Mouse (Mus musculus) lung, embryonic 14.5 days (tissue): Measurements from ENCODE around the gene Guca2b. TPM values are rescaled to one million over a fixed set of nuclear protein-coding genes. Genes with fewer than 3 reads are reported as not detected.

Experiments used
- ATAC-seq: fragments of 200-750 bp; cut with Nextera tagmentation; 2 replicates; pipeline ENCODE4 v1.8.0; 2017; ENCODE audit warnings: mild to moderate bottlenecking, moderate TSS enrichment, moderate library complexity; ENCODE audit not compliant: insufficient read depth
- DNase-seq: peaks from one replicate; pipeline ENCODE4 v3.0.0-alpha.2; 2015
- H3K27ac ChIP-seq: fragments of 300-500 bp; sonication (generic); 2 replicates; pipeline ENCODE4 v1.5.1; 2014; ENCODE audit warnings: low read depth, mild to moderate bottlenecking, moderate library complexity
- H3K27me3 ChIP-seq: fragments of 300-500 bp; sonication (generic); 2 replicates; pipeline ENCODE4 v1.6.1; 2014; ENCODE audit warnings: low read length, control low read depth; ENCODE audit not compliant: insufficient read depth
- H3K36me3 ChIP-seq: fragments of 300-500 bp; sonication (generic); 2 replicates; pipeline ENCODE4 v1.6.1; 2014; ENCODE audit warnings: control low read depth; ENCODE audit not compliant: insufficient read depth
- H3K4me1 ChIP-seq: fragments of 300-500 bp; sonication (generic); 2 replicates; pipeline ENCODE4 v1.6.1; 2014; ENCODE audit warnings: antibody characterized with exemption, control low read depth; ENCODE audit not compliant: insufficient read depth
- H3K4me2 ChIP-seq: fragments of 300-500 bp; sonication (generic); 2 replicates; pipeline ENCODE4 v1.6.1; 2014; ENCODE audit warnings: mild to moderate bottlenecking
- H3K4me3 ChIP-seq: fragments of 300-500 bp; sonication (generic); 2 replicates; pipeline ENCODE4 v1.5.1; 2014; ENCODE audit warnings: low read depth, low read length
- H3K9ac ChIP-seq: fragments of 300-500 bp; sonication (generic); 2 replicates; pipeline ENCODE4 v1.6.1; 2014
- H3K9me3 ChIP-seq: fragments of 300-500 bp; sonication (generic); 2 replicates; pipeline ENCODE4 v1.6.1; 2016; ENCODE audit warnings: low read depth, low read length, control low read depth
- CTCF ChIP-seq: IDR thresholded peaks from 2 replicates; pipeline ENCODE4 v1.5.1; 2016; ENCODE audit warnings: antibody characterized with exemption, low read depth
- WGBS: fragments of 180-500 bp; shearing (Covaris S2); extraction: QIAGEN DNeasy Blood & Tissue Kit; methylation state at CpG from one replicate; pipeline ENCODE4 v1.1.7; 2014; 5-methylcytosine and 5-hydroxymethylcytosine counted together
- polyA plus RNA-seq: library from polyadenylated mRNA; unstranded; fragments of >200 nt; fragmentation: Nextera tagmentation; extraction: Ambion mirVana; gene quantifications from 2 replicates; pipeline ENCODE4 v1.2.1, GENCODE M21; 2014

Guca2b gene
- polyA plus RNA-seq, 1 experiment from 2014 or later = not detected

- H3K4me2 ChIP-seq = no peak overlapping the region
- no peak overlapping the region for H3K27ac ChIP-seq
- H3K9me3 ChIP-seq = no peaks in the 10 kb centered on the region
- DNase-seq (no peak), ATAC-seq (no peak)
- H3K9ac ChIP-seq = no peak overlapping the region
- WGBS = 83% methylated on average over 3 of the region's 3 CpGs
- no peaks in the 10 kb centered on the region for H3K36me3 ChIP-seq
- no peak for TF ChIP-seq CTCF
- H3K4me3 ChIP-seq = no peak overlapping the region
- no peaks in the 10 kb centered on the region for H3K27me3 ChIP-seq
- no peaks in the 10 kb centered on the region; the same call in 1 of the 2 replicates for H3K4me1 ChIP-seq
These were observed 9.4 kb upstream of the Guca2b start for GRCm38 (mm10) chr4:119668185-119668584.

DNA sequence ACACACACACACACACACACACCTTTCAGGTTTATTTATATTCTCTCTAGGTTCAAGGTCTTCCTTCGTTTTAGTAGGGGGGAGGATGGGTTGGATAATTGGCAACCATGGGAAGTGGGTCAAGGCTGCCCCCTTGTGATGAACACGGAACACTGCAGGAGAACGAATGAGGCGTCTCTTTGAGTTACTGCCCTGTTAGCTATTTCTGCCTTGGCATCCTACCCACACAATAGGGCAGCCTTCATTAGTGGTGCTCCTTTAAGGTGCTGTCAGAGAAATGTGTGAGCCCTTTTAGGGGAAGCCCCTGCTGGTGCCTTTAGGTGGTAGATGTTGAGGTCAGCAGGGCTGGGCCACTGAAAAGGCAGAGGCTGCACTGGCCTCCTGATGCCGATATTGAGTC lies 8.7 kb upstream of the Guca2b start:
- Histone ChIP-seq H3K36me3 (no peaks in the 10 kb centered on the region), H3K4me3 (no peak overlapping the region), H3K4me1 (no peaks in the 10 kb centered on the region; the same call in 1 of the 2 replicates), H3K9ac (no peak overlapping the region), H3K27ac (no peak overlapping the region), H3K27me3 (no peaks in the 10 kb centered on the region), H3K4me2 (no peak overlapping the region), H3K9me3 (no peaks in the 10 kb centered on the region)
- no peak for ATAC-seq
- TF ChIP-seq CTCF = peak; percentile 76
- peak; percentile 58 for DNase-seq
- WGBS = 27% methylated on average over 5 of the region's 5 CpGs

DNA sequence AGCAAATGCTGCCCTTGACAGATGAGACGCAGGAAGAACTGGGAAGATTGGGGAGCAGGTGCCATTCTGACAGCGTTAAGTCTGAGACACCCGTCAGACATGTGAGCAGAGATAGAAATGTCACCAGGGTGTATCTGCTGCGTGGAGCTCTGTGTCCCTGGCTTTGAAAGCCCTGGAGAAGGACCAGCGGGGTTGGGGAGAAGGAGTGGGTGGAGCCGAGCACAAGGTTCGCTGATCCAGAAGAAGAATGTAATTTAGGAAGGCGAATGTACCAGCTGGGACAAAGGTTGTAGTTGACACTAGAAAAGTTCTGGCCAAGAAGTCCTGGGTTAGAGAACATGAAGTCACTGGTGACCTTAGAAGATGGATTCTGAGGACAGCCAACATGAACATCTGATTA lies 7.4 kb upstream of the Guca2b start:
- WGBS = 28% methylated on average over 8 of the region's 8 CpGs
- H3K4me1 ChIP-seq = no peaks in the 10 kb centered on the region; the same call in 1 of the 2 replicates

DNA sequence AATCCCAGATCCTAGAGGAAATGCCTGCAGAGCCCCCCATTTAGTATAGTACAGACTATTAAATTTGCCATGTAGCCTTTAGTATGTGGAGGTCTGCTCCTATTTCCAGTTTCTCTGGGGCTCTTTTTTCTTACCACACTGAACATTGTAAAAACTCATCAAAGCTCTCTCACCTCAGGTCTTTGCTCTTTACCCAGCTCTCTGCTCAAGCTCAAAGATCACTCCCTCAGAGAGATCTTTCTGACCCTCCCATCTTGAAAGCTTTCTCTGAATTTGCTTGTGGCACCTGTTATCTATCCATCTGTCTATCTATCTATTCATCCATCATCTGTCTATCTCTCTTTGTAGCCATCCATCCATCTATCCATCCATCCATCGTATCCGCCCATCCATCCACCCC lies 6.4 kb upstream of the Guca2b start:
- no peak for TF ChIP-seq CTCF
- Histone ChIP-seq H3K36me3 (no peaks in the 10 kb centered on the region), H3K9me3 (no peaks in the 10 kb centered on the region), H3K4me3 (no peak overlapping the region), H3K9ac (no peak overlapping the region), H3K27ac (no peak overlapping the region), H3K4me1 (no peaks in the 10 kb centered on the region; the same call in 1 of the 2 replicates), H3K27me3 (no peaks in the 10 kb centered on the region), H3K4me2 (no peak overlapping the region)
- no peak for DNase-seq
- WGBS = 76% methylated on average over 2 of the region's 2 CpGs
- no peak for ATAC-seq

More for the DNA sequence above, 7.4 kb upstream of the Guca2b start:
- DNase-seq (no peak), ATAC-seq (no peak)
- H3K4me3 ChIP-seq = no peak overlapping the region
- H3K27me3 ChIP-seq = no peaks in the 10 kb centered on the region
- no peak overlapping the region for H3K27ac ChIP-seq
- H3K9me3 ChIP-seq = no peaks in the 10 kb centered on the region
- no peaks in the 10 kb centered on the region for H3K36me3 ChIP-seq
- no peak for TF ChIP-seq CTCF
- no peak overlapping the region for H3K4me2 ChIP-seq
- no peak overlapping the region for H3K9ac ChIP-seq

DNA sequence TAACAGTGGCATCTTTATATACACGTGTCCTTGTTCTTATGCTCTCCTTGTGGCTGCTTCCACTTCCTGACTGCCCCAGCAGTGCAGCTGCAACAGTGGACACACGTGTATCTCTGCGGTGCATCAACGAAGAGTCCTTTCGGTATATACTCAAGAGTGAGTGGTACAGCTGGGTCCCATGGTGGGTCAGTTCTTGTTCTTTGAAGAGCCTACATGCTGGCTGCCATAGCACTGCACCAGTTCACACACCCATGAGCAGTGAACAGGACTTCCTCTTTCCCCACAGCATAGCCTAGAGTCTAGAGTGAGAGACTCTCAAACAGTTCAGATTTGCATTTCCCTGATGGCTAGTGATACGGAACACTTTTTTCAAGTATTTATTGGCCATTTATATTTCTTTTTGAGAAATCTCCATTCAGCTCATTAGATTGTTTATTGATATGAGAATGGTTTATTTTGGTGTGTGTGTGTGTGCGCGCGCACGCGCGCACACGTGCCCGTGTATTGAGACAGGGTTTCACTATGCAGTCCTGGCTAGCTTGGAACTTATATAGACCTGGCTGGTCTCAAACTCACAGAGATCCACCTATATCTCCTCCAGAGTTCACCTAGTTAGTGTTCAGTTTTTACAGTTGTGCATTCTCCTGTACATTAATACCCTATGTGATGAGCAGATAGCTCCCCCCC lies 4.8 kb upstream of the Guca2b start:
- no peak for TF ChIP-seq CTCF
- Histone ChIP-seq H3K4me3 (no peak overlapping the region), H3K27ac (no peak overlapping the region), H3K9ac (no peak overlapping the region), H3K4me1 (no peaks in the 10 kb centered on the region), H3K4me2 (no peak overlapping the region), H3K9me3 (no peaks in the 10 kb centered on the region), H3K27me3 (no peaks in the 10 kb centered on the region), H3K36me3 (no peaks in the 10 kb centered on the region)
- WGBS = 88% methylated on average over 14 of the region's 14 CpGs
- DNase-seq = no peak
- ATAC-seq = no peak

DNA sequence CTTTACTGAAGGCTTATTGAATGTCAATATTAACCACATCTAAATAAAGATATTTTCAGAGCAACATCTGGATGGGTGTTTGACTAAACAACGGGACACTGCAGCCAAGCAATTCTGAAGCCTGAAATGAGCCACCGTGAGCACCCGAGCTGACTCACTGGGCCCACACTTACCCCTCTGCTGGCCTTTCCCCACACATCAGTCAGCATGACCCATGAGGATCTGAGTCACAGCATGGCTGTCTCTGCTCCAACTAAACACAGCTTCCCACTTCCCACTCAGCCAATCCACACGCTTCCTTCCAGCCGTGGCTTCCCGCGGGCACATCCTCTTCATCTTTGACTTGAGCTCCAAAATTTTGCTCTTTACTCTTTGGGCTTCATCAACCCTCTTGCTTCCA lies 4.2 kb upstream of the Guca2b start:
- no peaks in the 10 kb centered on the region for H3K4me1 ChIP-seq
- no peaks in the 10 kb centered on the region for H3K36me3 ChIP-seq
- TF ChIP-seq CTCF = no peak
- WGBS = 70% methylated on average over 7 of the region's 7 CpGs
- no peaks in the 10 kb centered on the region for H3K9me3 ChIP-seq
- no peak overlapping the region for H3K27ac ChIP-seq
- no peak for DNase-seq
- no peak for ATAC-seq
- H3K4me3 ChIP-seq = no peak overlapping the region
- no peaks in the 10 kb centered on the region for H3K27me3 ChIP-seq
- no peak overlapping the region for H3K4me2 ChIP-seq
- H3K9ac ChIP-seq = no peak overlapping the region

DNA sequence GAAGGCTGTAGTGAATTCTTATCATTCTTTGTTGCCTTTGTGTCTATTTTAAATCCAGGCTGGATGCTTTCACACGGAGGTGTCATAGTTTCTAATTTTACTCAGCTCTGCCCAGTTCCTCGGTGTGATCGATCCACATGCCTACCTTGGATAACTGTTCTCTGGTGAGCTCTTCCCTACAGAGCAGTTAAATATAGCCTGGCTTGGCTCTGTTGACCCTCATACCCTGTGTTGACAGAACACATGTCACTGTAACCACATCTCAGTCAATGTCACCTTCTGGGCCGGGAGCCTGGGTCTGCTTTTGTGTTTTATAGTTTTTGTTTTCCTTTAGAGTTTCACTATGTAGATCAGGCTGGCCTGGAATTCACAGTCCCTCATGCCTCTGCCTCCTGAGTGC lies 3.4 kb upstream of the Guca2b start:
- WGBS = 50% methylated on average over 4 of the region's 4 CpGs
- Histone ChIP-seq H3K27me3 (no peaks in the 10 kb centered on the region), H3K4me1 (no peaks in the 10 kb centered on the region), H3K4me2 (no peak overlapping the region), H3K9ac (no peak overlapping the region), H3K36me3 (no peaks in the 10 kb centered on the region), H3K4me3 (no peak overlapping the region), H3K27ac (no peak overlapping the region), H3K9me3 (no peaks in the 10 kb centered on the region)
- no peak for TF ChIP-seq CTCF
- no peak for ATAC-seq
- no peak for DNase-seq
